ENCODE assay signal across 25 mouse cellular contexts in the genomic region with DNA sequence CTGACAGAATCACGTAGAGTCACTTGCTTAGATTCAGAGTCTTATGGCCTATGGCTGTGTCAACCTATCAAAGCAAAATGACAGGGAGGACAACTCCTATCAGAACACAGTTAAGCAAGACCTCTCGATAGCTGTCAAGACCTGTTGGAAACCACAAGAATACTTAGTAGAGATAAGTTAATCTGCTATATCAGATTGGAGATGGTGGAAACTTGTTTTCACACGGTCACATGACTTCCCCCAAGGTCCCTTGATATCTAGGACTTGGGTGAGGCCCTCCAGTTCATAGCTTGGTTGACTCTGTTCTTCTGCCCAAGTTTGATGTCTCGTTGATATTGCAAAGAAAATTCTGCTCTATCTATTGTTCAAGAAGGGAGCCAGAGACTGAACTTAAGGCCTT.
"Had no signal": no experiment of that assay in that cellular context is flagged by ENCODE, and none has a peak within 500 bp of the region (broad histone marks: within the 10 kb centered on the region; RNA-seq: fewer than 3 reads in every experiment).

No protein-coding gene starts in this region.

- H3K27me3 ChIP-seq: embryonic facial prominence, embryonic 12.5 days; embryonic facial prominence, embryonic 13.5 days; embryonic facial prominence, embryonic 15.5 days; forebrain, embryonic 12.5 days; forebrain, embryonic 13.5 days; forebrain, embryonic 15.5 days had no signal

- DNase-seq: cerebellum, postnatal 10 days; cerebellum, postnatal 14 days; cerebellum, postnatal 25 days; cerebellum, postnatal 36 days; embryo, embryonic 11 days; forebrain, postnatal 0 days; gastrocnemius, adult 2 months; gastrocnemius, postnatal 10 days; gastrocnemius, postnatal 14 days; gastrocnemius, postnatal 25 days; gastrocnemius, postnatal 36 days; heart, adult 18-20 months; heart, adult 2 months had no signal

- H3K9ac ChIP-seq: embryonic facial prominence, embryonic 12.5 days; embryonic facial prominence, embryonic 13.5 days; embryonic facial prominence, embryonic 15.5 days; forebrain, embryonic 12.5 days; forebrain, embryonic 13.5 days; forebrain, embryonic 15.5 days; forebrain, postnatal 0 days had no signal

- H3K27ac ChIP-seq: embryonic facial prominence, embryonic 10.5 days; embryonic facial prominence, embryonic 12.5 days; embryonic facial prominence, embryonic 13.5 days; embryonic facial prominence, embryonic 15.5 days; forebrain, embryonic 10.5 days; forebrain, embryonic 12.5 days; forebrain, embryonic 13.5 days; forebrain, embryonic 15.5 days; gastrocnemius, adult 2 months; heart, adult 2 months; heart, embryonic 10.5 days had no signal

- ATAC-seq: forebrain, embryonic 13.5 days; forebrain, embryonic 14.5 days; forebrain, embryonic 15.5 days; forebrain, embryonic 16.5 days; forebrain, postnatal 0 days had no signal

- H3K9me3 ChIP-seq: embryonic facial prominence, embryonic 10.5 days; embryonic facial prominence, embryonic 12.5 days; embryonic facial prominence, embryonic 13.5 days; embryonic facial prominence, embryonic 15.5 days; forebrain, embryonic 10.5 days; forebrain, embryonic 12.5 days; forebrain, embryonic 13.5 days; forebrain, embryonic 15.5 days; heart, embryonic 10.5 days had no signal

- H3K4me3 ChIP-seq: embryonic facial prominence, embryonic 10.5 days; embryonic facial prominence, embryonic 12.5 days; embryonic facial prominence, embryonic 13.5 days; embryonic facial prominence, embryonic 15.5 days; erythroblast, embryonic 14.5 days; forebrain, embryonic 10.5 days; forebrain, embryonic 12.5 days; forebrain, embryonic 13.5 days; forebrain, embryonic 15.5 days; gastrocnemius, adult 2 months; heart, adult 2 months; heart, embryonic 10.5 days had no signal

- H3K4me1 ChIP-seq: embryonic facial prominence, embryonic 10.5 days; embryonic facial prominence, embryonic 12.5 days; embryonic facial prominence, embryonic 13.5 days; embryonic facial prominence, embryonic 15.5 days; forebrain, embryonic 10.5 days; forebrain, embryonic 12.5 days; forebrain, embryonic 13.5 days had no signal

- H3K36me3 ChIP-seq: embryonic facial prominence, embryonic 10.5 days; embryonic facial prominence, embryonic 12.5 days; embryonic facial prominence, embryonic 13.5 days; embryonic facial prominence, embryonic 15.5 days; forebrain, embryonic 10.5 days; forebrain, embryonic 12.5 days; forebrain, embryonic 15.5 days; heart, embryonic 10.5 days had no signal
